Mouse (Mus musculus): Measurements from ENCODE around the gene Tppp3.
A peak's percentile ranks its signal among the peaks of the same experiment; 100 is the strongest.

GRCm38 (mm10) chr8:105481453-105481852 is 10.1 kb upstream of the Tppp3 start:
- TF ChIP-seq CTCF (IDR thresholded peaks at IDR 0.05; ENCODE audit: extremely low read depth, insufficient read length, insufficient replicate concordance, low read depth, low read length) (peak; percentile 57; the same call in 1 of the 2 replicates), POLR2A (IDR thresholded peaks at IDR 0.05; ENCODE audit: low read depth, low read length) (no peak)
